ENCODE assay signal across 25 mouse cellular contexts in the genomic region with DNA sequence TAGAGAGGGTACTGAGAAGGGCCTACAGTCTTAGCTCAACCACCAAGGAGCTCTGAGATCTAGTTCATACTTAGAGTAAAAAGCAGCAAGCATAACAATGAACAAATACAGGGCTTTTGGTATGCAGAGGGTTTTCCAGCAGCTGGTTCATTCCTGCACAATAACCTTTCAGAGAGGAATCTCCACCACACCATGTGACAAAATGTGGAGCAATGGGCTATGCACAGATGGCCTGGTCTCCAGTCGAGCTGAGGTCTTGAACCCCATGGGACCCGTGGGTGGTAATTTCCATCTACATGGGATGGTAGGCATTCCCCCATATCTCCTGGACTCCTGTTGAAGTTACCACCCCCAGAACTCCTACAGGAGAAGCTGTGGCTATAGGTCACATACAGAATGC.
"Had no signal": no experiment of that assay in that cellular context is flagged by ENCODE, and none has a peak within 500 bp of the region (broad histone marks: within the 10 kb centered on the region; RNA-seq: fewer than 3 reads in every experiment).

No protein-coding gene starts in this region.

- ATAC-seq: hindbrain, postnatal 0 days; intestine, embryonic 16.5 days had no signal

- H3K27me3 ChIP-seq: heart, embryonic 12.5 days; hindbrain, embryonic 13.5 days; hindbrain, embryonic 15.5 days; kidney, embryonic 15.5 days; limb, embryonic 13.5 days; limb, embryonic 15.5 days; liver, embryonic 13.5 days had no signal

- H3K4me1 ChIP-seq: heart, embryonic 10.5 days; heart, embryonic 12.5 days; hindbrain, embryonic 13.5 days; hindbrain, embryonic 15.5 days; kidney, embryonic 15.5 days; limb, embryonic 13.5 days; limb, embryonic 15.5 days; liver, embryonic 13.5 days had no signal

- H3K4me2 ChIP-seq: heart, embryonic 12.5 days; hindbrain, embryonic 13.5 days; hindbrain, embryonic 15.5 days; kidney, embryonic 15.5 days; limb, embryonic 13.5 days; limb, embryonic 15.5 days; liver, embryonic 13.5 days had no signal

- H3K36me3 ChIP-seq: heart, embryonic 10.5 days; heart, embryonic 12.5 days; hindbrain, embryonic 13.5 days; hindbrain, embryonic 15.5 days; kidney, embryonic 15.5 days; limb, embryonic 13.5 days; limb, embryonic 15.5 days; liver, embryonic 13.5 days had no signal

- H3K9me3 ChIP-seq: heart, embryonic 10.5 days; heart, embryonic 12.5 days; hindbrain, embryonic 13.5 days; hindbrain, embryonic 15.5 days; kidney, embryonic 15.5 days; limb, embryonic 13.5 days; limb, embryonic 15.5 days; liver, embryonic 13.5 days had no signal

- DNase-seq: gastrocnemius, adult 2 months; gastrocnemius, postnatal 10 days; gastrocnemius, postnatal 25 days; heart, adult 18-20 months; heart, postnatal 10 days; heart, postnatal 36 days; kidney, adult 11 months; kidney, adult 2 months; kidney, adult 9 months; kidney, postnatal 14 days; kidney, postnatal 36 days; layer of hippocampus, adult 9-11 months; layer of hippocampus, postnatal 36 days; left cerebral cortex, postnatal 4 days; liver, embryonic 13.5 days had no signal

- H3K4me3 ChIP-seq: gastrocnemius, adult 2 months; heart, embryonic 10.5 days; heart, embryonic 12.5 days; hindbrain, embryonic 13.5 days; hindbrain, embryonic 15.5 days; kidney, embryonic 15.5 days; limb, embryonic 13.5 days; limb, embryonic 15.5 days; liver, embryonic 13.5 days had no signal

- H3K27ac ChIP-seq: gastrocnemius, adult 2 months; heart, embryonic 10.5 days; hindbrain, embryonic 13.5 days; hindbrain, embryonic 15.5 days; hindbrain, postnatal 0 days; kidney, embryonic 15.5 days; kidney, postnatal 0 days; limb, embryonic 13.5 days; limb, embryonic 15.5 days; liver, embryonic 13.5 days had no signal

- H3K9ac ChIP-seq: heart, embryonic 12.5 days; hindbrain, embryonic 13.5 days; hindbrain, embryonic 15.5 days; kidney, embryonic 15.5 days; limb, embryonic 13.5 days; limb, embryonic 15.5 days; liver, embryonic 13.5 days had no signal
